Mouse (Mus musculus): Measurements from ENCODE around the gene Olfr458. TPM values are rescaled to one million over a fixed set of nuclear protein-coding genes. Genes with fewer than 3 reads are reported as not detected.
"Not testable (repeated sequence)": the region's sequence is repeated elsewhere in the genome, so short reads cannot be mapped to it uniquely, and the experiment has no call there.

The Olfr458 gene
- not detected in 2 replicates for polyA plus RNA-seq (2012; ENCODE audit: insufficient read depth, insufficient read length, low replicate concordance, missing spikeins)

GRCm38 (mm10) chr6:42465096-42465495 lies at the start of gene Olfr458:
Gene Olfr458 (minus strand): TSS chr6:42465196.
- H3K4me3 ChIP-seq (ENCODE audit: insufficient read depth, low read depth, low read length): no peak within 1 kb of the TSS
- 85% methylated on average over 1 of the region's 1 CpGs for WGBS
- no peaks in the 10 kb centered on the region for H3K4me1 ChIP-seq (ENCODE audit: control insufficient read depth, insufficient read depth, low read length)
- H3K27ac ChIP-seq (ENCODE audit: insufficient read depth, low read depth, low read length): no peak within 1 kb of the TSS
- TF ChIP-seq POLR2A (IDR thresholded peaks at IDR 0.05; ENCODE audit: insufficient read depth, low read depth, low read length): no peak
- no peak for TF ChIP-seq CTCF (IDR thresholded peaks at IDR 0.05; ENCODE audit: insufficient read depth, low read depth, low read length)

- TF ChIP-seq CTCF (IDR thresholded peaks at IDR 0.05; ENCODE audit: insufficient read depth, low read depth, low read length) (no peak), POLR2A (IDR thresholded peaks at IDR 0.05; ENCODE audit: insufficient read depth, low read depth, low read length) (no peak)
- 78% methylated on average over 1 of the region's 1 CpGs for WGBS
- no peak overlapping the region for H3K27ac ChIP-seq (ENCODE audit: insufficient read depth, low read depth, low read length)
- no peak overlapping the region for H3K4me3 ChIP-seq (ENCODE audit: insufficient read depth, low read depth, low read length)
- no peaks in the 10 kb centered on the region for H3K4me1 ChIP-seq (ENCODE audit: control insufficient read depth, insufficient read depth, low read length)
Observed at GRCm38 (mm10) chr6:42513461-42513860, 48.5 kb upstream of the Olfr458 start.

- TF ChIP-seq CTCF (IDR thresholded peaks at IDR 0.05; ENCODE audit: insufficient read depth, low read depth, low read length) (no peak), POLR2A (IDR thresholded peaks at IDR 0.05; ENCODE audit: insufficient read depth, low read depth, low read length) (no peak)
- H3K27ac ChIP-seq (ENCODE audit: insufficient read depth, low read depth, low read length): no peak overlapping the region
- H3K4me1 ChIP-seq (ENCODE audit: control insufficient read depth, insufficient read depth, low read length): no peaks in the 10 kb centered on the region
- no peak overlapping the region for H3K4me3 ChIP-seq (ENCODE audit: insufficient read depth, low read depth, low read length)
Observed at GRCm38 (mm10) chr6:42509311-42509710, 44.3 kb upstream of the Olfr458 start.

- H3K27ac ChIP-seq (ENCODE audit: insufficient read depth, low read depth, low read length): no peak overlapping the region
- no peak overlapping the region for H3K4me3 ChIP-seq (ENCODE audit: insufficient read depth, low read depth, low read length)
- WGBS: 67% methylated on average over 2 of the region's 2 CpGs
- TF ChIP-seq CTCF (IDR thresholded peaks at IDR 0.05; ENCODE audit: insufficient read depth, low read depth, low read length) (no peak), POLR2A (IDR thresholded peaks at IDR 0.05; ENCODE audit: insufficient read depth, low read depth, low read length) (no peak)
- no peaks in the 10 kb centered on the region for H3K4me1 ChIP-seq (ENCODE audit: control insufficient read depth, insufficient read depth, low read length)
Observed at GRCm38 (mm10) chr6:42503478-42503877, 38.5 kb upstream of the Olfr458 start.

GRCm38 (mm10) chr6:42489731-42490130 lies 24.7 kb upstream of the Olfr458 start:
- no peak overlapping the region for H3K4me3 ChIP-seq (ENCODE audit: insufficient read depth, low read depth, low read length)
- TF ChIP-seq POLR2A (IDR thresholded peaks at IDR 0.05; ENCODE audit: insufficient read depth, low read depth, low read length): no peak
- no peak for TF ChIP-seq CTCF (IDR thresholded peaks at IDR 0.05; ENCODE audit: insufficient read depth, low read depth, low read length)
- H3K4me1 ChIP-seq (ENCODE audit: control insufficient read depth, insufficient read depth, low read length): no peaks in the 10 kb centered on the region
- H3K27ac ChIP-seq (ENCODE audit: insufficient read depth, low read depth, low read length): no peak overlapping the region
- 63% methylated on average over 1 of the region's 1 CpGs for WGBS

GRCm38 (mm10) chr6:42487114-42487513 lies 22.1 kb upstream of the Olfr458 start, which contains the start of gene Olfr456:
Gene Olfr456 (minus strand): TSS chr6:42487214.
- WGBS: 86% methylated on average over 1 of the region's 1 CpGs
- TF ChIP-seq CTCF (IDR thresholded peaks at IDR 0.05; ENCODE audit: insufficient read depth, low read depth, low read length) (no peak), POLR2A (IDR thresholded peaks at IDR 0.05; ENCODE audit: insufficient read depth, low read depth, low read length) (no peak)
- H3K4me3 ChIP-seq (ENCODE audit: insufficient read depth, low read depth, low read length): no peak within 1 kb of the TSS
- H3K27ac ChIP-seq (ENCODE audit: insufficient read depth, low read depth, low read length): no peak within 1 kb of the TSS
- H3K4me1 ChIP-seq (ENCODE audit: control insufficient read depth, insufficient read depth, low read length): no peaks in the 10 kb centered on the region

- Histone ChIP-seq H3K4me3 (ENCODE audit: insufficient read depth, low read depth, low read length) (no peak overlapping the region), H3K4me1 (ENCODE audit: control insufficient read depth, insufficient read depth, low read length) (no peaks in the 10 kb centered on the region), H3K27ac (ENCODE audit: insufficient read depth, low read depth, low read length) (no peak overlapping the region)
- no peak for TF ChIP-seq POLR2A (IDR thresholded peaks at IDR 0.05; ENCODE audit: insufficient read depth, low read depth, low read length)
- TF ChIP-seq CTCF (IDR thresholded peaks at IDR 0.05; ENCODE audit: insufficient read depth, low read depth, low read length): no peak
Observed at GRCm38 (mm10) chr6:42484633-42485032, 19.6 kb upstream of the Olfr458 start.

GRCm38 (mm10) chr6:42476235-42476634 lies 11.2 kb upstream of the Olfr458 start, which contains the start of gene Olfr457:
Gene Olfr457 (minus strand): TSS chr6:42476335.
- H3K4me3 ChIP-seq (ENCODE audit: insufficient read depth, low read depth, low read length): no peak within 1 kb of the TSS
- 83% methylated on average over 1 of the region's 1 CpGs for WGBS
- H3K4me1 ChIP-seq (ENCODE audit: control insufficient read depth, insufficient read depth, low read length): no peaks in the 10 kb centered on the region
- TF ChIP-seq POLR2A (IDR thresholded peaks at IDR 0.05; ENCODE audit: insufficient read depth, low read depth, low read length): no peak
- no peak for TF ChIP-seq CTCF (IDR thresholded peaks at IDR 0.05; ENCODE audit: insufficient read depth, low read depth, low read length)
- H3K27ac ChIP-seq (ENCODE audit: insufficient read depth, low read depth, low read length): no peak within 1 kb of the TSS

- WGBS: 98% methylated on average over 4 of the region's 4 CpGs
Observed at GRCm38 (mm10) chr6:42471298-42471697, 6.3 kb upstream of the Olfr458 start.

GRCm38 (mm10) chr6:42470542-42470941 lies 5.5 kb upstream of the Olfr458 start:
- no peaks in the 10 kb centered on the region for H3K4me1 ChIP-seq (ENCODE audit: control insufficient read depth, insufficient read depth, low read length)
- TF ChIP-seq CTCF (IDR thresholded peaks at IDR 0.05; ENCODE audit: insufficient read depth, low read depth, low read length) (no peak), POLR2A (IDR thresholded peaks at IDR 0.05; ENCODE audit: insufficient read depth, low read depth, low read length) (no peak)
- H3K4me3 ChIP-seq (ENCODE audit: insufficient read depth, low read depth, low read length): no peak overlapping the region
- H3K27ac ChIP-seq (ENCODE audit: insufficient read depth, low read depth, low read length): no peak overlapping the region
- WGBS: 90% methylated on average over 4 of the region's 4 CpGs

More at GRCm38 (mm10) chr6:42471298-42471697, 6.3 kb upstream of the Olfr458 start:
- not testable (repeated sequence) for H3K27ac ChIP-seq (ENCODE audit: insufficient read depth, low read depth, low read length); H3K4me1 ChIP-seq (ENCODE audit: control insufficient read depth, insufficient read depth, low read length); H3K4me3 ChIP-seq (ENCODE audit: insufficient read depth, low read depth, low read length)

All from olfactory bulb, adult 2 months (tissue).